Mouse (Mus musculus): ENCODE measurements at regions not wholly inside any gene's neighbourhood (a gene's known extent, or its start where the extent isn't known, plus 50 kb on each side); places are given as distances from the start of the nearest gene placed in this dataset.
A peak's percentile ranks its signal among the peaks of the same experiment; 100 is the strongest.

DNA sequence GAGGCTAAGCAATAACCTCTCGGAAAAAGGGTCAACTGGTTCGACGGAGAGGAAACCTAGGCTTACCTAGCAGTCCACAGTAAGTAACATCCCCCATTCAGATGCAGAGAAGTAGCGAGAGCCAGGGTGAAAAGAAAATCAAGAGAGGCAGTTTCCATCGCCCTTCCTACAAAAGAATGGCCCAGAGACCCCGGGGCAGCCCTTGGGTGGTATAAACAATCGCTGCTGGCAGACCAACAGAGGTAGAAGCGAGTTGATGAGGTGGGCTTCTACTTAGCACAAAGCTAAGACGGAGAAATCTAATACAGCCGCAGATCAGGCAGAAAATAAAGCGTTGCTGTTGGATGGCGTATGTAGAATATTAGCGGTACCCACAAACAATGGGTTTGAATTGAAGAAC lies 57.8 kb upstream of the Arl15 start:
- DNase-seq: no peak
- intact Hi-C loops (cut with DNase I): no loop called here

DNA sequence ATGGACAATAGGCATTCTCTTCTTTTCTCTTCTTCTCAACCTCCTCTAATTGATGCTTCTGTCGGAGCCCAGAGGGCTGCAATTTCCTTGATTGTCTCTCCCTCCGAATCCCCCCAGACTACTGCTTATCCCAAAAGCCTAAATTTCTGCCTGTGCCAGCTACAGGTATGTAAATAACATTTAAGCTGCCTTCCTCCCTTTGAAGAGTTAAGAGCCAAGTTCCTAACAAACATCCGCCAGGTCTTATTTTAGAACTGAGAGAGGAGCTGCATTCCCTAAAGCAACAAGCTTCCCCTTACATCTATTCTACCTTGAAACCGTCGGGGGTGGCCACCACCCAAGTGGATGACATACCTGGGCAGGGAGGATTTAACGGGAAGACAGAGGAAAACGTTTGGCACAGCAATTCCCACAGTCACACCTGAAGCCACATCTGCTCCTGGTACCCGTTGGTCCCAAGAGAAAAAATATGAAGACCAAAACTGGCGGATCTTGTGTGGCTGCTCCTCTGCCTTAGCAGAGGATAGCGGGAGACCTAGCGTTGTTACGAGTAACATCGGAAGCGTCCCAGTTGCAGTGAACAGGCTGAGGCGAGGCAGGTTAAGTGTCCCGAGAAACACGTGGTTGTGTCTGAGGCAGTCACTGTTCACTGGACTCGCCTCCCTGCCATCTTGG lies 58.6 kb upstream of the Arl15 start:
- intact Hi-C loops (cut with DNase I): no loop called here
- DNase-seq: no peak

DNA sequence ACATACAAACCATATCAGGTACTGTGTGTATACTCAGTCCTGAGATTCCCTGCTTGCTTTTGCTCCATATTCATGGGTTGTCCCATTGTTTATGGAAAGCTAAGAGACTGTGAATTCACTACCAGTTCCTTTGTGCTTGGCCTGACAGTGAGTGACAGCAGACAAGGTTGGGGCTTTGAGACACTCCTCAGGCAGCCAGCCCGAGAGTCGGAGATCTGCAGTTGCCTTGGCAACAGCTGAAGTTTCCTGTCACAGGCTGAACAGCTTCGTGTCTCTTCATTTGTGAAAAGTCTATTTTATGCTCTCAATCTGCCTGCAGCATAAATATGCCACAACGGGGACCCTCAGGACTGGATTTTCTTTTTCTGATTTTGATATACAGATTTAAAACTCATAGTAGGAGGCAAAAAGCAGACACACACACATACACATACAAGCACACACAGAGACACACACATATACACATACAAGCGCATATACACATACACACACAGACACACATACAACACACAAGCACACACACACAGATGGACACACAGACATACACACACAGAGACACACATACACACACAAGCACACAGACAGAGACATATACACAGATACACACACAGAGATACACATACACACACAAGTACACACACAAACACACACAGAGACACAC lies 60.0 kb upstream of the Arl15 start:
- intact Hi-C loops (cut with DNase I): no loop called here

DNA sequence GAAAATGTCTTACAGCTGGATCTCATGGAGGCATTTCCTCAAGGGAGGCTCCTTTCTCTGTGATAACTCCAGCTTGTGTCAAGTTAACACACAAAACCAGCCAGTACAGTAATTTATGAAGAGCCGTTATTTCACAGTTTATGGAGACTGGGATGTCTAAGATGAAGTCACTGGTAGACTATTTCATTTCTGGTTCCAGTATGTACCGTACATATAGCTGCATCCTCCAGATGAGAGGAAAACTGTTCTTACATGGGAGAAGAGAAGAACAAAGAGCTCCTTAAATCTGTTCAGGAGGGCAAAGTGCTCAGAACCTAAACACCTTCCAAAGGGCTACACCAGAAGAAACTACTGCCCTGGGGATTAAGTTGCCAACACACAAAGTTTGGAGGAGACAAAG lies 60.6 kb upstream of the Arl15 start:
- intact Hi-C loops (cut with DNase I): no loop called here
- no peak for DNase-seq

More for the DNA sequence above, 60.0 kb upstream of the Arl15 start:
- peak; percentile 39 for DNase-seq

DNA sequence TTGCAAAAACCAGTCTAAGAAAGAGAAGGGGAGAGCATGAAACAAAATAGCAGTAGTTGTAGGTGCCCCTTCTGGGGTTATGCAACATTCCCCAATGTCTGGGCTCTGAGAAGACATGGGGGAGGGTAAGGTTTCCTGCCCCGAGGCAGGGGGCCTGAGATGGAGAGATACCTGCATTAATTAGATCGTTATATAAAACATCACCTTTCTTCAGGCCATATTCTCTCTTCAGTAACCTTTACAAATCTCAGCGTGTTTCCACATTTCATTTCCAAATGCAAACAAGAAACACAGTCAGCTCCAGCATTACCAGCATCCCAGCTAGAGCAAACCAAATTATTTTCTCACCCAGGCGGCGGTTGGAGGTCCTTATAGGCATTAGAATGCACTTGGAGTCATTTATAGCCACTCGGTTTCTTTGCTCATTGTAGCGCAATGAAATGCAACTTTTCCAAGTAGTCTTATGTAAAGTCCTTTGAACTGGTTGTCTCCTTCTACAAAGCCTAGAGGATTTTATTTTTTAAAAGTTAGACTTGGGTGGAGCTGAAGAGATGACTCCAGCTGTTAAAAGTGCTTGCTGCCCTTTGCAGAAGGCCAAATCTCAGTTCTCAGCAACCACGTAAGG lies 63.4 kb upstream of the Arl15 start:
- intact Hi-C loops (cut with DNase I): no loop called here
- no peak for DNase-seq

DNA sequence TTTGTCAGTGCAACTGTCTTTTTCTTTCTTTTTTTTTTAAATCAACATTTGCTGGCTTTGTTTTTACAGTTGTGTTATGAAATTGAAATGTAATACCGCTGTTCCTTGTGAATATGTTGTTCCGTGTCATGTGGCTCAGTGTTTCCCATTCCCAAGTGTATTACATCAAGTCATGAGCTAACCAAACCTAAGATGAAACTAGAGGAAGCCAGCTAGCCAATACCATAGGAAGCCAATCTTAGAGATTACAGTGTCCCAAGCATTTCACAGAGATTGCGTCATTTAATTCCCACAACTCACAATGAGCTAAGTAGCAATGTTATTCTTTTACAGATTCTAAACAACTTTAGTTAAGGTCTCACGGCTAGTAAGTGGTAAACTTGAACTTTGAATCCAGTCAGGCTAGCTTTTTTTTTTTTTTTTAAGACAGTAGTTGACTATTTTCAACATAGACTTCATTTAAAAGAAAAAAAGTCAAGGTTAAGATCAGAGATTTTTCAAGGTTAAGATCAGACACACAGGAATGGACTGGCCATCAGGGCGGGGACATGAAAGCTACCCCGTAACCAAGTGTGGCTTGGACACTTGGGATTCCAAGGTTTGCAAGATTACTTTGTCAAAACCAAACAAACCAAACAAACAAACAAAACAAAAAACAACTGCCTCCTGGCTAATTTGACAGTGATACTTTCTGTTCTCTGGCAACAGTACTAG lies 64.1 kb upstream of the Arl15 start:
- intact Hi-C loops (cut with DNase I): no loop called here

DNA sequence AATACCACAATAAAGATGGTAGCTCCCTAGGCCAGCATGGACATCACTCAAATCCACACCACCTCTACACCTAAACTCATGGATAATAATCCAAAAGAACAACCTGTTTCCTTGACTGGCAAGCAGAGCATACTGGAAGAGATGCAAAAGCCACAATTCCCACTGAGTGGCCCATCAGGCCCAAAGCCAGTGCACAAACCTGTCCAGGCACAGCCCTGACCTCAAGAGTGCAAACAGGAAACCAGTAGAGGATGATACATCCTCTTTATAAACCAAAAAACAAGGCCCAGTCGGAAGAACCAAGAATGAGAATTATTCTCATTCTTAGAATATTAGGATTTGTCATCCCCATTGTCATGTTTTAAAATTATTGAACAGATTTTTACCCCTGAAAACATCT lies 64.7 kb upstream of the Arl15 start:
- intact Hi-C loops (cut with DNase I): no loop called here
- no peak for DNase-seq

More for the DNA sequence above, 64.1 kb upstream of the Arl15 start:
- DNase-seq: no peak

DNA sequence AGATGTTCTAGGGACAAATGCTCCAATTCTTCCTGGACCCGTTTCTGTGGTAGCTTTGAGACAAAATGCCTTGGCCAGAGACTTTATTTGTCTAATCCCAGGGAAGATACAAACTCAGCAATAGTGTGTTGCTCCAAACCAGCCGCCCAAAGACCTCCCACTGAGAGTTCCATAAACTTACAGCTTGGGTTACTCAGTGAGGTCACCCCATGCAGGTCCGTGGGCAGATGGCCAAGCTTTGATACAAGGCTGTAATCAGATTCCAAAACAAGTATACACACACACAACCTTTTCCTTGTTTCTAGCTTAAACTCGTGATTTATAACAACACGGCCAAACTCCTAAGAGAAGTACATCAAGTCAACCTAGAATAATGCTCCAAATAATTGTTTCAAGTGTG lies 64.6 kb upstream of the Hspb3 start:
- intact Hi-C loops (cut with DNase I): no loop called here
- DNase-seq: peak; percentile 34

DNA sequence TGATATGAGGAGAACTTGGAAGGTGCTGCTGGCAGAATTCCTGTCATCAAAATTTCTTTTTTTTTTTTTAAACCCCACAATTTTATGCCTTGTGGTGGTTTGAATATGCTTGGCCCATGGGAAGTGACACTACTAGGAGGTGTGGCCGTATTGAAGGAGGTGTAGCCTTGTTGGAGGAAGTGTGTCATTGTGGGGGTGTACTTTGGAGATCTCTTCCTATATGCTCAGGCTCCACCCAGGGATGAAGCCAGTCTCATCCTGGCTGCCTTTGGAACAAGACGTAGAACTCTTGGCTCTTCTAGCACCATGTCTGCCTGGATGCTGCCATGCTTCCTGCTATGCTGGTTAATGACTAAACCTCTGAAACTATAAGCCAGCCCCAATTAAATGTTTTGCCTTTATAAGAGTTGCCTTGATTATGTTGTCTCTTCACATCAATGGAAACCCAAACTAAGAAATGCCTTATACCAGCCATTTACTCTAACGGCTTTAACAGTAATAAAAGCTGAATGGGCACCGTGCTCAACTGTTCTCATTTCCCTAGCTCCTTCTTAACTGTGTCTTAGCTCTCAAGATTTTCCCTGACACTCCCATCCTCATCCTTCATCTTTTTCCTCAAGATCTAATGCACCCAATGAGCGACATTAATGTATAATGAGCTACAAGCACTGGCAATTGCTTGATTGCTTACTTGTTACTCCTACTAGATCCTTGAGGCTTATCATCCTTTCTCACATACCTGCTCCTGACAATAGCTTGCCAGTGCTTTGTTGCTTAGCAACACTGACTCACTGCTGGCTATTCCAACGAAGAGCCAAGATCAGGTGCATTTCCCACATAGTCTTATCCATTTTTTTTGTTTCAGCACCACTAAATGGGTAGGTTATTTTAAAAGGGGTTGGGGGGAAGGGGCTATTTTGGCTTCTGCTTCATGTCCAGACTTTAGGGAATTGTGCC lies 61.7 kb upstream of the Hspb3 start:
- DNase-seq: no peak
- intact Hi-C loops (cut with DNase I): no loop called here

DNA sequence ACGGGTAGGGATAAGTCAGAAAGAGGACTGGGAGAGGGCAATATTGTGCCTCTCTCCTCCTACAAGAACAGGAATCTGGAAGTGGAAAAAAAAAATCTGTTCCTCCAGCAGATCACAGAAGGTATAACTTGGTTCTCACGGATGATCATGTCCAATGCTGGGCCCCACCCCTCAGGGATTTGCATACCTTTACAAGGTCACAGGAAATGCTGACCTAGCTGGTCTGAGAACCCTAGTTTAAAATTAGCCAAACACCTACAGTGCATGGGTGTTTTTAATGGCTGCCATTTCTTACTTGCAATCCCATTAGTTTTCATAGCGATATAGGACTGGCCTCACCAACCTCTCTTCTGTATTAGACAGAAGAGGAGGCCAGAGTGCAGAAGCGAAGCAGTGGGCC lies 51.8 kb upstream of the Hspb3 start:
- intact Hi-C loops (cut with DNase I): no loop called here
- DNase-seq: no peak

DNA sequence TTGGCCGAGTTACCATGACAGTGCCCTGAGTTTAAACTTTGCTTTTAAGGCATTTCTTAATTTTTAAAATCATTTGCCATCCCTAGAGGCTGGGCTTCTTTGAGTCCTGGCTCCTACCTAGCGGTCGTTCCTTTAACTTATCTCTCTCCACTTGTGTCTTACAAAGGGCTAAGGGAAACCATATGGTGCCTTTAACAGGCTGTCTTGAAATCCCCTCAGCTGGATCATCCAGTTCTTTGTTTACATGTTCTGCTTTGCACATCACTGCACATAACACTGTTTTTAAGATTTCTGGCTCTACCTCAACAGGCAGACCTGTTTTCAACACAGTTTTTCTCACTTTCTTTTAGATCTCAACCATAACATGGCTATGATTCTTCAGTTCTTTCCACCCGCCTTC lies 50.4 kb upstream of the Hspb3 start:
- DNase-seq: no peak
- intact Hi-C loops (cut with DNase I): no loop called here

Measured in left cerebral cortex, postnatal 4 days (tissue).